Mouse (Mus musculus): ENCODE measurements around the gene Stk26. TPM values are rescaled to one million over a fixed set of nuclear protein-coding genes. Genes with fewer than 3 reads are reported as not detected.

The Stk26 gene
- 6.6 and 7.0 TPM in 2 replicates for polyA plus RNA-seq (2015; fragmentation: Nextera tagmentation; extraction: Ambion mirVana)

DNA sequence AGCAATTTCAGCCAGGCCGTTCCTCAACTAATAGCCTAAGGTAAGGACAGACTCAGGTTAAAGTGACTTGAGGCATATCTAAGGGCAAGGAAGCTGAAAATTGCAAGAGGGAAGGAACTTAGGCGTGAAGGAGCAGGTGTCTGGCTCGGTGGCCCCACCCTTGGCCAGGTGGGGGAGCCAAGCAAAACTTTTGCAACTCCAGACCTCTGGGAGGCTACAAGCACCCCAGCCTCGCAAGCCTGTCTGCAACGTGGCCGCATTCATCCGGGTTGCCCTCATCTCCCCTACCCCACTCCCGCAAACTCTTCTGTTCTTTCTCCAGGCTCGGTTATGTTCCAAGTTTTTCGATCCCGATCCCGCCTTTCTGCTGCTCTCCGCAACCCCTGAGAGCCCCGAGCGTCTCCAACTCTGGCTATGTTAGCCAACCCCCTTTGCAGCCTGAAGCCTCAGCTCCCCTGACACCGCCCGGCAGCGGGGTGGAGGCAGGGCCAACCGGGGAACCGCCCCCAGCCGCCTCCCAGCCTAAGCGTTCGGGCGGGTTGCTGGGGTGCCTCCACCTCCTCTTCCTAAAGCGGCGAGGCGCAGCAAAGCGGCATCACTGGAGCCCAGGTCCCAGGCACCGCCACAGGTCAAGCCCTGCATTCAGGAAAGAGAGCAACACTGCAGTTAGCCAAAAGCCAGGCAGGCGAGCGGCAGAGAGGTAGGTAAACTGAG lies at the start of gene Stk26:
Gene Stk26, plus strand, starts transcription at position 201 of the 714 bp plus-strand sequence.
- WGBS, result 17% methylated on average over 31 of the region's 31 CpGs
- H3K9ac ChIP-seq, result peak within 1 kb of the TSS; percentile 14; the same call in 1 of the 2 replicates
- H3K9me3 ChIP-seq, result no peaks in the 10 kb centered on the region

DNA sequence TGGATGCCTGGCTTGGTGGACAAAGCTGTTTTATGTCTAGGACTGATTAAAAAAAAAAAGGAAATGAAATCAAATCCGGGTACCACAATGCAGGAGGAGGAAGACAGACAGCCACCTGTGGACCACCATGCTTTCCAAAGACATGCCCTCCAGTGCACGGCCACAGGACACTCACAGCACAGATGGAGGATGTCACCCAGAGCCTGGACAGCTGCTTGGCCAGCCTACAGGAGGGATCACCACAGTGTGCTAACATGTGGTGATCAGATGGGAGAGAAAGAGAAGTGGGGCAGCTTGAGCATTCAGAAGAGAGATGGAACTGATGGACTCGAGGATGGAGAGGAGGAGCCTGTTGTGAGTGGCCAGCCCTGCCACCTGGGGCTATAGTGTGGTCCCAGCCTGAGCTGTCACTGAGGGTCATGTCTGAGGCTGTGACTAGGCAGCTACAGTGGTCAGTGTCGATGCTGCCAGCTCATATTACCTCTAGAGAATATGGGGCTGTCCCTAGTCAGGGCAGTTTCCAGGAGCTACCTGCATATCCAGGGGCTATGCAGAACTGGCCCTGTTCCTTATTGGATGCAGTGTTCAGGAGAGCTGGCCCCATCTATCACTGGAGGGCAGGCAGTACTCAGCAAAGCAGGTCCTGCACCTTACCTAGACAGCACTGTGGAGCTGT lies 47.7 kb upstream of the Stk26 start:
- Histone ChIP-seq H3K4me1 (no peaks in the 10 kb centered on the region), H3K36me3 (no peaks in the 10 kb centered on the region), H3K4me2 (no peak overlapping the region), H3K4me3 (no peak overlapping the region), H3K9ac (no peak overlapping the region), H3K27ac (no peak overlapping the region), H3K9me3 (no peaks in the 10 kb centered on the region), H3K27me3 (no peaks in the 10 kb centered on the region)
- no peak for ATAC-seq (ENCODE audit: borderline replicate concordance, extremely low read depth, low FRiP score, low TSS enrichment)
- WGBS, result 38% methylated on average over 4 of the region's 4 CpGs

More for the DNA sequence above, at the start of gene Stk26:
- Histone ChIP-seq H3K4me2 (peak within 1 kb of the TSS; percentile 63), H3K4me1 (no peaks in the 10 kb centered on the region), H3K27me3 (peaks cover 6% of the 10 kb centered on the region; the same call in 1 of the 2 replicates), H3K4me3 (peak within 1 kb of the TSS; percentile 41), H3K36me3 (no peaks in the 10 kb centered on the region), H3K27ac (peak within 1 kb of the TSS; percentile 55)
- ATAC-seq (ENCODE audit: borderline replicate concordance, extremely low read depth, low FRiP score, low TSS enrichment), result peak; percentile 92

DNA sequence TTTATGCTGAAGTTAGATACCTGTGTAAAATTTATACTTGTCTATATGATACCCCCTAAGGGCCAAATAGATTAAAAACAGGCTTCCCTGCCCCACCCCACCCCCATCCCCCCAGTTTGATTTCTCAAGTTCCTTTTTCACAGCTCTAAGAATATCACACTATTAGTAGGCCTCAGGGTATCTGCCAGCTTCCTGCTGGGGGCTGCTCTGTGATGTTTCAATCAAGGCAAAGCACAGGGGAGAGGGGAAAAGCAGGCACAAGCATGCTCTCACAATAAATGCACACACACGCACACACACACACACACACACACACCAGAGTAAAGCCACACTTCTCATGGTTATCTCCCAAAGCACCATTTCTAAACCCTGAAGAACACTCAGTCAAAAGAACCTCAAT lies 43.0 kb upstream of the Stk26 start:
- no peaks in the 10 kb centered on the region for H3K9me3 ChIP-seq
- no peak overlapping the region for H3K4me2 ChIP-seq
- H3K9ac ChIP-seq, result no peak overlapping the region
- WGBS, result 71% methylated on average over 1 of the region's 1 CpGs
- H3K27me3 ChIP-seq, result no peaks in the 10 kb centered on the region
- H3K4me1 ChIP-seq, result no peaks in the 10 kb centered on the region
- H3K27ac ChIP-seq, result no peak overlapping the region
- H3K36me3 ChIP-seq, result no peaks in the 10 kb centered on the region
- no peak for ATAC-seq (ENCODE audit: borderline replicate concordance, extremely low read depth, low FRiP score, low TSS enrichment)
- H3K4me3 ChIP-seq, result no peak overlapping the region

DNA sequence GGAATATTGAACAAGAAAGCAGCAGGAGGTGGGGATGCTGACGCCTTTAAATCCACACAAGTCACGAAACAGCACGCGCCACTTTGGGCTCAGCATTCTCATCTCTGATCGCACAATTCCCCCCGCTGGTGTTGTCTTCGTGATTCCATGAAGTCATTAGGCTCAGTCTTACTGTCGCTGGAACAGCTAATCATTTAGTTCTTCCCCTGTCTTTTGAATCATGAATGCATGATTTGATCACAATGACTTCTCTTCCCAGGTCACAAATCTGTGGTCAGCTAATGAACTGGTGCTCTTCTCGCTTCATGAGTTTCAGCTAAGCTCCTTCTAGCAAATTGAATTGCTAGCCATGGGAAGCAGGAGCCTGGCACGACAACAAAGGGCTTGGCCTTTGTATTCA lies 42.3 kb upstream of the Stk26 start:
- no peak overlapping the region for H3K4me2 ChIP-seq
- no peaks in the 10 kb centered on the region for H3K4me1 ChIP-seq
- 71% methylated on average over 10 of the region's 10 CpGs for WGBS
- no peak overlapping the region for H3K4me3 ChIP-seq
- no peaks in the 10 kb centered on the region for H3K27me3 ChIP-seq
- no peak overlapping the region for H3K9ac ChIP-seq
- no peak overlapping the region for H3K27ac ChIP-seq
- H3K9me3 ChIP-seq, result no peaks in the 10 kb centered on the region
- no peak for ATAC-seq (ENCODE audit: borderline replicate concordance, extremely low read depth, low FRiP score, low TSS enrichment)
- no peaks in the 10 kb centered on the region for H3K36me3 ChIP-seq

DNA sequence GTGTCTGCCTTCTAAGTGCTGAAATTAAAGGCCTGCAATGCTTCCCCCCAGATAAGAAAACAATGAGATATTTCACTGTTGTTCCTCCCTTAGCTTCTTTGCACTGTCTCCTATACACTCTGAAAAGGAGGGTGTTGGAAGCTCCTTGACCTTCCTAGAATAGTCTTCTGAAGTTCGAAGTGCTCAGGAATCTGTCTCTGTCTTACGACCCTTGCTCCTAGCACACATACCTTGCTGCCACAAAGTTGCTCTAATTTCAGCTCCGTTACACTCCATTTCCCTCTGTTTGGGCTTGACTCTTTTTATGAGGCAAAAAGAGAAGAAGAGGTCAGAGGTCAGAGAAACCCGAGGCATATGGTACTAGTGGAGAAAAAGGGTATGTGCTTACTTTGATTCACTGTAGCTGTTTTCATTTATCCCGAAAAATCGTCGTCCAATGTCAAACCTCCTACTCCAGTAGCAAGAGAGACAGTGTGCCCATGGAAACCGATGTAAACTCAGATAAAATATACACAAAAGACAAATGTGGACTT lies 41.1 kb upstream of the Stk26 start:
- no peaks in the 10 kb centered on the region for H3K9me3 ChIP-seq
- ATAC-seq (ENCODE audit: borderline replicate concordance, extremely low read depth, low FRiP score, low TSS enrichment), result no peak
- no peak overlapping the region for H3K9ac ChIP-seq
- no peak overlapping the region for H3K27ac ChIP-seq
- no peaks in the 10 kb centered on the region for H3K4me1 ChIP-seq
- H3K4me3 ChIP-seq, result no peak overlapping the region
- H3K27me3 ChIP-seq, result no peaks in the 10 kb centered on the region
- no peak overlapping the region for H3K4me2 ChIP-seq
- 58% methylated on average over 8 of the region's 8 CpGs for WGBS
- no peaks in the 10 kb centered on the region for H3K36me3 ChIP-seq

DNA sequence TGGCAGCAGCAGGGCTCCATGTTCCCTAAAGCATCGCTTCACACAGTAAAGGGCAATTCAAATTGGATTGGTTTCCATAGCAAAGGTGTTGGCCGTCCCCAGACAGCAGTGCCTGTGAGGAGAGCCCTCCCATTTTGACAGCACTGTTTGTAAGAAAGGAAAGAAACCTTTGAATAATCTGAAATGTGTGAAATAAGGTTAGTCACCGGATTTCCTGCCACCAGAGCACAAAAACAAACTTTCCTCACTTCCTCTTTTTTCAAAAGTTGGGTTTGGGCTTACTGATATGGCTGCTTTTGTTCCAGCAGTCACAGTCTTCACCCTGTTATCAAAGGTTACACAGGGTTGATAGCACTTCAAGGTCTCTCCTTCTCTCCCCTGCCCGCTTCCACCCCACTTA lies 35.2 kb upstream of the Stk26 start:
- no peaks in the 10 kb centered on the region for H3K36me3 ChIP-seq
- H3K4me1 ChIP-seq, result no peaks in the 10 kb centered on the region
- H3K4me2 ChIP-seq, result no peak overlapping the region
- no peak overlapping the region for H3K27ac ChIP-seq
- no peaks in the 10 kb centered on the region for H3K9me3 ChIP-seq
- H3K4me3 ChIP-seq, result no peak overlapping the region
- H3K27me3 ChIP-seq, result no peaks in the 10 kb centered on the region
- no peak for ATAC-seq (ENCODE audit: borderline replicate concordance, extremely low read depth, low FRiP score, low TSS enrichment)
- H3K9ac ChIP-seq, result no peak overlapping the region
- WGBS, result 24% methylated on average over 4 of the region's 4 CpGs

DNA sequence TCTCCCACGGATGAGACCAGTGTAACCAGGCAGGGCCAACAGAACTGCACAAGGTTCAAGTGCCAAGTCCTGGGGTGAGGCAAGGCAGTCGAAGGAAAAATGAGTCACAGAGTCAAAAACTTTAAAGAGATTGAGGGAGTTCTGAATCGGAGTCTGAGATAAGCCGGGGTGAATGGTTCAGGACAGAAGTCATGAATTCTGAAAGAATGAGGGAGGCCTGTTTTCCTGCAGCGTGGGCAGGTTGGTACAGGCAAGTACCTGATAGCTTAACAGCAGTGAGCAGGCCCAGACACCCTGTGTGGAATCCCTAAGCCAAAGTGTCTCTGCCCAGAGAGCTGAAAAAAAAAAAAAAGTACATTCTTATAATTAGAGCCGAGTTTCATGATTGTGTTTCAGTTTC lies 17.0 kb upstream of the Stk26 start:
- Histone ChIP-seq H3K27ac (no peak overlapping the region), H3K9me3 (no peaks in the 10 kb centered on the region), H3K36me3 (no peaks in the 10 kb centered on the region), H3K27me3 (0 out of 2 replicates have a peak, but pooled peaks cover 4% of the 10 kb centered on the region), H3K9ac (no peak overlapping the region), H3K4me3 (no peak overlapping the region), H3K4me2 (no peak overlapping the region), H3K4me1 (no peaks in the 10 kb centered on the region)
- 48% methylated on average over 6 of the region's 6 CpGs for WGBS
- no peak for ATAC-seq (ENCODE audit: borderline replicate concordance, extremely low read depth, low FRiP score, low TSS enrichment)

DNA sequence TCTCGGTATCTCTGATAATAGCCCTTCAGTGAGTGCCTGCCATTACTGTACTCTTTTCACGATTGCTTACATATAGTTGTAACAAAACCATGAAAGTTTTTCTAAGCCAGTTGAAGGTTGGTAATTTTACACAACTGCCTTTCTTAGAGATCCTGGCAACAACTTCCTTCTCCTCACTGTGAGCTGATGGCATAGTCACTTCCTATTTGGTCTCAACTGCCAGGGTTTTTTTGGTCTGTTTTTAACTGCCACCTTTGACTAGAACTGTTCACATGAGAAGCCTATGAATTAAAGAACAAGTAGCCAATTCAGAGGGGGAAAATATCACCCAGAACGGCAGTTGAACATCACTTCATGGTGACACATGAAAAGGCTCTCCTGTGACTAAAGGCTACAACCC lies 5.3 kb upstream of the Stk26 start:
- H3K4me3 ChIP-seq, result no peak overlapping the region
- 74% methylated on average over 3 of the region's 3 CpGs for WGBS
- no peak for ATAC-seq (ENCODE audit: borderline replicate concordance, extremely low read depth, low FRiP score, low TSS enrichment)
- H3K9me3 ChIP-seq, result no peaks in the 10 kb centered on the region
- H3K4me2 ChIP-seq, result no peak overlapping the region
- H3K4me1 ChIP-seq, result no peaks in the 10 kb centered on the region
- no peak overlapping the region for H3K27ac ChIP-seq
- no peaks in the 10 kb centered on the region for H3K36me3 ChIP-seq
- no peak overlapping the region for H3K9ac ChIP-seq
- no peaks in the 10 kb centered on the region for H3K27me3 ChIP-seq

DNA sequence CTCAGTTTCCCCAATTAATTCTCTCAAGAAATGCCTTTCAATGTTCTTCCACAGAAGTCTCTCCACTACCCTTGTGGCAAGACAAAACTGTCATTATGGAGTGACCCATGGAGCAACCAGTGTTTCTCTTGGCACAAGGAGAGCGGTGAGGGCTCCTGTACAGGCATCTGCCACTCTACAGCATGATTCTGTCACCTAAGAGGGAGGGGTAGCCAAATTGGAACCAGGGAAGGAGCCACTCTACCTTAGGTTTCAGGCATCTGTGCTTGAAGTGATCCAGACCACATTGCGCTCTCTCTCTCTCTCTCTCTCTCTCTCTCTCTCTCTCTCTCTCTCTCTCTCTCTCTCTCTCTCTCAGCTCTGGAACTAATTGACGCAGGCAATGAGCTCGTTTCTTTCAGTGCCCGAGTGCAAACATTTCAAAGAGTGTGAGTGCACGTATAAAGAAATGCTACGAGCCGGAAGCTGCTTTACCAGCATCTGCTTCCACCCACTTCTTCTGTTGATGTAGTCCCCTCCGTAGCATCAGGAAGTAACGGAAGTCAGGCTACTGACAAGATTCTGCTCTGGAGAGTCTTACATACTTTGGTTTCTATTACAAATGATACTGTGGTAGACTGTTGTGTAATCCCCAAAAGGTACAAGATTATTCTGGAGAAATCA lies 4.7 kb upstream of the Stk26 start:
- H3K9me3 ChIP-seq, result no peaks in the 10 kb centered on the region
- no peaks in the 10 kb centered on the region for H3K4me1 ChIP-seq
- H3K27me3 ChIP-seq, result no peaks in the 10 kb centered on the region
- H3K4me2 ChIP-seq, result no peak overlapping the region
- no peak overlapping the region for H3K9ac ChIP-seq
- WGBS, result 44% methylated on average over 10 of the region's 10 CpGs
- no peak for ATAC-seq (ENCODE audit: borderline replicate concordance, extremely low read depth, low FRiP score, low TSS enrichment)
- no peaks in the 10 kb centered on the region for H3K36me3 ChIP-seq
- H3K27ac ChIP-seq, result no peak overlapping the region
- H3K4me3 ChIP-seq, result no peak overlapping the region

DNA sequence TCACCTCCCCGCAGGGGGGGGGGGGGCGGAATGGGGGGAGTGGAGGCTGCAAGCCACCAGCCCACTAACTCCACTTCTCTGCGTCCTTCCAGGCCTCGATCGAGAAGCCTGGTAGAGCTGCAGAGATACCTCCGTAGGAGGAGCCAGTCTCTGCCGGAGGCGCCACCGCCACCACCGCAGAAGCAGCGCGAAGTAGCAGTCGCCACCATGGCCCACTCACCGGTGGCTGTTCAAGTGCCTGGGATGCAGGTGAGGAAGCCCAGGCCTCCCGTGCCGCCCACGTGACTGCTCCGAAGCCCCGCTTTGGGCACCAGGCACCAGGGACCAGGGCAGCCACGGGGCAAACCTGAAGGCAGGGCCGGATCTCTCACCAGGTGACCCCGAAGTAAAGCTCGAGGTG lies 740 bp downstream of the Stk26 start:
- no peaks in the 10 kb centered on the region for H3K36me3 ChIP-seq
- peak overlapping the region; percentile 14; the same call in 1 of the 2 replicates for H3K9ac ChIP-seq
- WGBS, result 17% methylated on average over 17 of the region's 23 CpGs
- peak overlapping the region; percentile 41 for H3K4me3 ChIP-seq
- H3K4me2 ChIP-seq, result peak overlapping the region; percentile 63
- no peaks in the 10 kb centered on the region for H3K4me1 ChIP-seq
- peak; percentile 62 for ATAC-seq (ENCODE audit: borderline replicate concordance, extremely low read depth, low FRiP score, low TSS enrichment)
- peak overlapping the region; percentile 55; the same call in 1 of the 2 replicates for H3K27ac ChIP-seq
- peaks cover 6% of the 10 kb centered on the region; the same call in 1 of the 2 replicates for H3K27me3 ChIP-seq
- no peaks in the 10 kb centered on the region for H3K9me3 ChIP-seq

DNA sequence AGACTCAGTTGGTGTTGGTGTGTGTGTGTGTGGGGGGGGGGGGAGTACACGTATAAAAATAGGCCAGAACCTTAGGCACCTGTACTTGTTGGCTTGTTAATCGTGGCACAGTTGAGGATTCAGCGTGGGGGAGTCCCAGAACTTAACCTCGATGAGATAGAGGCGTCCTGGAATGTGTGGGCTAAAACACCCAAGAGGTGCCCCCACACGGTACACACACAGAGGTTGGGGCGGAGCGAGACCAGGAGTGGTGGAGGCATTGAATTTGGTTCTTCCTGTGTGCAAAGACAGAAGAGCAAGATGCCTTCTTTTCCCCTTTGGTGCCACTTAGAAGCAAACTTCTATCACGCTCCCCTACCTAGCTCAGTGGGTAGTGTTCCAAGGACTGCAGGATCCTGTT lies 1.2 kb downstream of the Stk26 start:
- H3K4me3 ChIP-seq, result peak overlapping the region; percentile 41
- H3K36me3 ChIP-seq, result no peaks in the 10 kb centered on the region
- H3K9me3 ChIP-seq, result no peaks in the 10 kb centered on the region
- 36% methylated on average over 9 of the region's 9 CpGs for WGBS
- no peak overlapping the region for H3K9ac ChIP-seq
- H3K27ac ChIP-seq, result no peak overlapping the region
- H3K27me3 ChIP-seq, result peaks cover 6% of the 10 kb centered on the region; the same call in 1 of the 2 replicates
- peak overlapping the region; percentile 63 for H3K4me2 ChIP-seq
- H3K4me1 ChIP-seq, result no peaks in the 10 kb centered on the region
- 0 out of 2 replicates have a peak, but pooled peaks have one; percentile 5 for ATAC-seq (ENCODE audit: borderline replicate concordance, extremely low read depth, low FRiP score, low TSS enrichment)

Measured in lung, embryonic 15.5 days (tissue).